Mouse (Mus musculus): ENCODE data around the gene Flnc.
A peak's percentile ranks its signal among the peaks of the same experiment; 100 is the strongest.

The Flnc gene

DNA sequence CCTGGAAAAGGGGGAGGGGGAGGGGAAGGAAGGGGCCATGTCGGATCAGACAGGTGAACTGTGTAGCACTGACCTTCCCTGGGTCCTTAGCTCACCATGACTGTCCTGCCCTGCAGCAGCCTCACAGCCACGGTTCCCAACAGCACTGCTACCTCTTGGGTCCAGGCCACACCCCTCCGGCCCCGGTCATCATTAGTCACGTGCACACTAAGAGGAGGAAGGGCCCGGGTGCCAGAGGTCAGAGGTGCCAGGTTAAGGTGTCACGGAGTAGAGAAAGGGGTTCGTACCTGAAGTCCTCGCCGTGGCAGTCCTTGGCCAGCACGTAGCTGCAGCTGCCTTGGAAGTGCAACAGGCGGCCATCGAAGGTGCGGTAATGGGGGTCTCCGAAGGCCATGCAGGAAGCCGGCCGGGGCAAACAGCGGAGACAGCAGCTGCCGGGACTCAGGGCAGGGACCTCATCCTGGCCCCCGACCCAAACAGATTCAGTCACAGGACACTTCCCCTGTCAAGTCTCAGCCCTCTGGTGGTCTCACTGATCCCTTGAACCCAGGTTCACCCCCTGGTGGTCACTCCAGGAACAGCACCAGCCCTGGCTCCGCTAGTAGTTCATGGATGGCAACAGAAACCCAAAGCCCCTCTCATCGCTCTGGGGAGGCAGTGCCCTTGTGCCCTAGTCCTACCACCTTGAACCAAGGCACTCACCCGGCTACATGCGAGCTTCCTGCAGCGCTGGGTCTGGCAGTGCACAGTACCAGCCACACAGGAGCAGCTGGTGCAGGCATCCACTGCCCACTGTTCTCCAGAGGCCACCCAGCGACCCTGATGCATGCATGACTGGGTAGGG is 51.9 kb downstream of the Flnc start:
- peak; percentile 32 to 65 for DNase-seq (ENCODE audit: low spot score in 2 of 2)

- no peak for DNase-seq (ENCODE audit: low spot score in 2 of 2)
Observed at GRCm38 (mm10) chr6:29485951-29486350, 52.9 kb downstream of the Flnc start.

- DNase-seq (ENCODE audit: low spot score in 2 of 2) = no peak
Observed at GRCm38 (mm10) chr6:29494101-29494500, 61.0 kb downstream of the Flnc start.

DNA sequence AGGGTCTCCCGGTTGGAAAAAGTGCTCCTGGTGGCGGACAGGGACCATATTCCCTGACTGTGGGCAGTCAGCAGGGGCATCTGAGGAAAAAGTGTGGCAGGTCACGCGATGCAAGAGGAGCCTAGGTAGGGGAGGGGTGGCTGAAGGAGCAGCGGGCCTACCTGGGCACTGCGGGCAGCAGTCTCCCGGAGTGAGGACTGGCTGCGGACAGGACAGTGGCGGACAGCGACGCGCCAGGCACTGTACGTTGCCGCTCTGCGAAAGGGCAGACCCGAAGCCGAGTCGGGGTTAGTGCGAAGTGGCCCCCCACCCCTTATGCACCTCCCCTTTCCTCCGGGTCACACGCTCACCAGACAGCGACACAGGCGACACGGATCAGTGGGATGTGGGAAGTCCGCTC is 63.2 kb downstream of the Flnc start:
- no peak for DNase-seq (ENCODE audit: low spot score in 2 of 2)

- DNase-seq (ENCODE audit: low spot score in 2 of 2) = no peak
Observed at GRCm38 (mm10) chr6:29497791-29498190, 64.7 kb downstream of the Flnc start.

- no peak for DNase-seq (ENCODE audit: low spot score in 2 of 2)
Observed at GRCm38 (mm10) chr6:29500177-29500576, 67.1 kb downstream of the Flnc start.

- no peak for DNase-seq (ENCODE audit: low spot score in 2 of 2)
Observed at GRCm38 (mm10) chr6:29500810-29501209, 67.8 kb downstream of the Flnc start.

GRCm38 (mm10) chr6:29501599-29501998 is 68.5 kb downstream of the Flnc start:
- no peak for DNase-seq (ENCODE audit: low spot score in 2 of 2)

DNA sequence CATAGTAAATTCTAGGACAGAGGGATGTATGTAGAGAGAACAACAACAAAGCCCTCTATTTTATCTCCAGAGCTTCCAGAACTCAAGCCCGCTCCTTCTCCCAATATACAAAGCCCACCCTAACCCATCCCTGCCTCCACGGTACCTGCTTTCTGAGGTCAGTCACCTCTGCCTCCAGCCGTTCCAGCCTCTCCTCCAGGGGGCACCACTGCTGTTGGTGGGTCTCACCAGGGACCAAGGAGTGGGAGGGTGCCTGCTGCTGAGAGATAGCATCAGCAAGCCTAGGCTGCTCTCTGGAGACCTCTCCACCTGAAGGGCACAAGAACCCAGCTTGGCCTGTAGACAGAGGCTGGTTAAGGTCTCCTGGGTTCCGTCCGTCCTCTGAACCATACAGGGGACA is 72.4 kb downstream of the Flnc start:
- DNase-seq (ENCODE audit: low spot score in 2 of 2) = no peak

DNA sequence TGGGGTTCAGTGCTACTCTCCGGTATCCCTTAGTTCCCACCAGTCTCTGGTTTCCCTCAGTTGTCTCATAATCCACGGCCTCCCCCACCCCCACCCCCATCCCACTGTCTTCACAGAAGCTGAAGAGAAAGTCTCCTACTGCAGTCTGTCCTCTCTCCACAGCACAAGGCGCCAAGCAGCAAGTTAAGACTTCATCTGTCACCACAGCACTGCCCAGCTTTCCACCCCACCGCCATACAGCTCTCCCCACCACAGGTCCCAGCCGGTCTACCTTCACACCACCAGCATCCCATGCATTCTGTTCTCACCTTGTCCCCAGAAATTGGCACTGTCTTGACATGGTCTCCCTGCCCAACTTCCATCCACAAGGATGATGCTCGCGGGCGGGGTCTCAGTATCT is 73.8 kb downstream of the Flnc start:
- DNase-seq (ENCODE audit: low spot score in 2 of 2) = no peak

DNA sequence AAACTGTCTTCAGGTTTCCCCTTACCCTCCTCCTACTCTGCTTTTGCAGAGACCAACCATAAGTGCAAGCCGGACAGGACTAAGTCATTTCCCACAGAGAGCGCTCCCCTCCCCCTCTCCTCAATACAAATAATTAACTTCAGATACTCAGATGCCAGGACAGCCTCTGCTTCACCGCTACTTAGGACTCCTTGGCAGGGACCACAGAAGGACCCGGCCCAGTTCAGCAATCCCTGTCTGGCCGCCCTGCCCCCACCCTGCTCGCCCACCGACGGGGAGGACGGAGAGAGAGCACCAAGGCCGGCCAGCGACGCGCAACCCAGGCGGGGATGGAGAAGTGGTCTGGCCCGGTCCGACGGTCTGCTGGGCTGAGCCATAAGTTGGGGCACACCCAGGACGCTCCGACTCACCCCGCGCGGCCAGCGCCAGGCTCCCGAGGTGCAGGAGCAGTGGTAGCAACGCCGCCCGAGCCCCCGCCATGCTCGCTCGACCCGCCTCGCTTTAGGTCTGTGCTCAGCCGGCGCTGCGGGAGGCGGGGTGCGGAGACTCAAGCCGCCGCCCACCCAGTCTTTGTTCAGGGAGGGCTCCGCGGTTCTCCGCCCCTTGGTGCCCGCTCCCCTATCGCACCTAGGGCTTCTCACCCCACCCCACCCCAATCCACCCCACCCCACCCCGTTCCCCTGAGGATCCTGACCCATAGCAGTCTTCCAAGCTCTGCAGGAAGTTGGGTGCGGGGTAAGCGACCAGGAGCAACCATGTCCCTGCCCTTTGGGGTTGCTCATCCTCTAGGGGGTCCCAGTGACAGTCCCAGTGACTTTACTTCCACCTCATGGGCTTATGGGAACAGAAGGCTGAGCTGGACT is 74.6 kb downstream of the Flnc start, which contains the start of gene Kcp:
TSS of gene Kcp (minus strand) at position 506 of the 863 bp plus-strand sequence.
- DNase-seq (ENCODE audit: low spot score in 2 of 2) = no peak

- no peak for DNase-seq (ENCODE audit: low spot score in 2 of 2)
Observed at GRCm38 (mm10) chr6:29509086-29509485, 76.0 kb downstream of the Flnc start.
